Mouse (Mus musculus) kidney, postnatal 36 days (tissue): ENCODE data around the gene Stard13.

Source experiments
- DNase-seq, 2 experiments: peaks; one replicate each; pipeline ENCODE4 v3.0.0; 2021 to 2022; ENCODE audit warnings: mixed read lengths in 2 of 2

Gene Stard13

DNA sequence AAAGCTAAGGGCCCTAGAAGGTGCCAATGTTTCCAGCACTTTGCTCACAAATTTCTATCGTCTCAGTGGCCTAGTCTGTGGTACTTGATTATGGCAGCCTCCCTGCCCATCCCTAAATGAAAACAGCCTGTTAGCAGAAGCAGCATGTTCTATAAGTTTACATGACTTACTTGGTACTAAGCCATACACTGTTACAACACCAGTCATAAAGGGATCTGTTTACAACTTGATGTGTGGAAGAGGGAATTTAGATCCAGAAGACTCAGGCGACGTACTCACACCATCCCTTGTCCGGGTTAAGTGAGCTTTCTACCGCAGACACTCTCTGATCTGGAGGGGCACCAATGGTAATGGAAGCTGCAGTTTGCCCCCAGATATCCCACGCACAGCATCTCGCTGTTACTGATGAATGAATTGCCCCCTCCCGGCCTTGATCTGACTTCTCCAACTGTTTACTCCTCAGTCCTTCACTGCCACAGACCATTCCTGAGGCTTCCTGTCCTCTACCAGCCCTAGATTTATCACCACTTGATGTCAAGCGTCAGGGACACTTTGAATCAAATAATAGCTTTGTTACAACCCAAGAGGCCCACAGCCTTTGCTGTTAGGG is 53.4 kb downstream of the Stard13 start:
- no peak for DNase-seq

DNA sequence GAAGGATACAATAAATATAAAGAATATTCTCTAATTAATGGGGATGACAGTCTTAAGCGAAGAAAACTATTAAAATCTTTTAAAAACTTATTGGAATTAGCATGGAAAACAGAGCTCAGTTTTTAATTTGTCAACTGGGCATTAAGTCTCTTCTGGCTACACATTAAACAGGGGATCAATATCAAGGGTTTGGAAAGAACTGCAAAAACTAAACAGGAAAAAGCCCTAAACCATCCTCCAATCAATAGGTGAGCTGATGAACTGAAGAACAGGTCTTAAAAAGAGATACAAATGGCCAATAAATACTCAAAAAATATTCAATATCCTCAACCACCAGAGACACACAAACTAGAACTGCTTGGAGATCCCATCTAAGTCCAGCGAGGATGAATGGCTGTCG is 56.5 kb downstream of the Stard13 start:
- no peak for DNase-seq

DNA sequence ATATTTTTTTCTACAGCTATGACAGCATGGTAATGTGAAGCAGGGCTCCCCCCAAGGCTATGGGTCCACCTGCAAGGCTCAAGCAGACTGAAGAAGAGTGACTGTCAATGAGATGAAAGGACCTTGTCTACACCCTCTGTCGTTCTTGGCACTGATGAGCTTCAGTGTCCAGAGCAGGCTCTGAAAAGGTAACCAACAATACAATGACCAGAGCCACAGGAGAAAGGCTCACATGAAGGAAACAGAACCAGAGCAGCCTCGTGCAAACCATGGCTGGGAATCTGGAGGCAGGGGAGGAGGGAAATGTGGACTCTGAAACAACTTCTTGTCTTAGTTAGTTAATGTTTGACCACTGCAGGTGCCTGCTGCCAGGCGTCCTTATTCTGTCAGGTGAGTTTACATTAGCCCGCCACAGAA is 57.7 kb downstream of the Stard13 start:
- DNase-seq, result peak; percentile 74 to 81

DNA sequence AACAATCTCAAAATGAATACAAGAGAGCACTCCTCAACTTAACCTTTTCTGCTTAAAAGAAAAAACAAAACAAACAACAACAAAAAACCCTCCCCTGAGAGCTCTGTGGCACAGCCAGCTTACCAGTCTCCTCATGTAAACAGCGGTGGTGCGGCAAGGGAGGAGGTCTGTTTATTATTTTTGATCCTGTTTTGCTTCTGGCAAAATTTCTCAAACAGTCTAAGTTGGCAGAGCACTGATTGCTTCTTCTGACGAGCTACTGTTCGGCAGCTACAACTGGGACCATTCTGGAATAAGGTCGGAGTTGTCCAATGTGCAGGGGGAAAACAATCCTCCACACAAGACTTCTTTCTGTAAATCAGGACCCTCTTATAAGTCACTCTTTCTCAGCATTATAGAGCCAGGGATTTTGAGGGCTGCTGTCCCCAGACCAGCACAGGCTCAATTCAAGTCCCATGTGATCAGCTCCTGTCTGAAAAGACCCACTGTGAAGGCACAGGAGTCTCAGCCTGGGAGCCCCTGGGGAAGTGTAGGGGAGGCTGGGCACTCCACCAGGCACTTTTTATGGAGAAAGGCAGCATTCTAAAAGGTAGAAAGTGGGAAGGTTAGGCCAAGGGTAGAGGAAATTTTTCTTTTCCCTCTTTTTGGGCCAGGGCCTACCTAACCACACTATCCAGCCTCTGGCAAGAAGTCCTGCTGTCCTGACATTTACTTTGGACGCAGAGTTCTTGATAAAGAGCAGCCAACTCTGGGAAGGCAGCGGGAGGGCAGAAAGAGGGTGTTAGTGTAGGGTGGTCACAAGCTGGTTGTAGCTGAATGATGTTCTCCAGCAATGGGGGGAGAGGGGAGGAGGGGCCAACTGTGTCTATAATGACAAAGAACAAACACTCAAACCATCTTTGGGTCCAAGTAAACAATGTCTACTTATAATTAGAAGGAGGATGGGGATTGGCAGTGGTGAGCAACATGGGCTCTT is 58.9 kb downstream of the Stard13 start:
- DNase-seq, result no peak

DNA sequence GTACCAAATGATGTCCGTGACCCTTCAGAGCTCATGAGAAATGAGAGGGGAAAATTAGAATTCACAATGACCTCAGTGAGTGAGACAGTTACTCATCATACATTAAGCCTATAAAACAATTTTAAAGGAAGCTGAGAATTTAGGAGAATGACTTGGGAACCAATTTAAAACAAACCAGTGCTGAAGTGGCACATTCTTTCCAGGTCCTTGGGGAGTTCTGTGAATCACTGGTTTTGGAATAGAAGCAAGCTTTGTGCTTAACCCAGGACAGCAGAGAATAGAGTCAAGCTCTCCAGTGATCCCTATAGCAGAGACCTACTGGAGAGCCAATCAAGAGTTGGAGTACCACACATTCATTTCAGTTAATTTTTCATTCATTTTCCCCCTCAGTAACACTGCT is 59.9 kb downstream of the Stard13 start:
- no peak for DNase-seq

DNA sequence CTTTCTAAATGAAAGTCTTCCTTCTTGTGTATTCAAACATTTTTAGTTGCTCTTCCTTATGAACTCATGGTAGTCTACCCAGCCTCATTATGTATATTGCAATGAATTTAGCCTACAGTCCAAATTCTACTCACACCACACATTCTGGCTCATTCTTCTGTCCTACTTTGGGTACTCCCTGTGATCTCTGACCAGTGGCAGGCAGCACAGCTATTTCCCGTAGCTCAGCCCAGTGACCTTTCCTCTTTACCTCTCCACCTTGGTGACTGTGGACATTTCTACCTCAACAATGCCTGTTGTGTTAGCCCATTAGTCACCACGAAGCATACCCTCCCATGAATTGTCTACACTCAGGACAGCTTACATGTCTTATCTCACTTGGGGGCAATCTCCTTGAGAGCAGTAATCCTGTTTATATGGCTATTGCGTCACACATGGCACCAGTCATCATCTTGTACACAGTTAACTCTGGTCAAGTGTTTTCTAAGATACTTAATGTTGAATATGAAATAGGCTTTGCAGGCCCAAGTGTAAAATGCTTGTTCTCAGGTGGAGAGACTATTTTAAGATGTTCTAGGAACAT is 63.4 kb downstream of the Stard13 start:
- peak in 1 of 2 experiments; percentile 34 for DNase-seq

DNA sequence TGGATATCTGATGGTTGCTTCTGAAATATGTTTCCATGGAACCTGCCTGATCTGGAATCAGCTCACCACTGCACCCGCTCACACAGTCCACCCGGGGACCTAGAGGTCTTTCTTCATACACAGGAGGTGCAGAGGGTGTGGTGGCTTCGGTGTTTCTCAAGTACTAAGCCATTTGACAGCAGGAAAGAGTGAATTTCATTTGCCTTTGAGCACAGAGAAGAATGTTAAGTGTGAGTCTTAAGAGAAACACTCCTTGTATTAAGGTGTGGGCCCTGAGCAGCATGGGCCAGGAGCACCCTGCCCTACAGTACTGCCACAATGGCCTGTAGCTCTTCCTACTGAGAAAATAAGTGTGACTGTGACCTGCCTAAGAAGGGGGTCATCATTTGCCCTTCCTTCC is 65.4 kb downstream of the Stard13 start:
- no peak for DNase-seq

DNA sequence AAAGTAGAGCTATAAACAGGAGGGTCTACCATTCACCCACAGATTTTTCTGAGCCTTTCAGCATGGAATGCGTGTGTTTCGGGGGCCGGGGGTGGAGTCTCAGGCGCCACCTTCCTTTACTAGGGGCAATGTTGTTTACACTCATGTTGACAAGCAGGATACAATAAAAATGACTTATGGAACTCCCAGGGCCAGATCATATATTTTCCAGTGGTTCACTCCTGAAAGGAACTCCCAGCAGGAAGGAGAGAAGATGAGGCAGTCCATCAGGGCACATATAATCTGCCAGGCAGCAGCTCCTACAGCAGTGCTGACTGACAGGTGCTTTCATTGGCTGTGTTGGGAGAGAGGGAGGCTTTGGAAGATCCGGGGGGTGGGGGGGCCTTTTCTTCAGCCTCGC is 66.0 kb downstream of the Stard13 start:
- DNase-seq, result no peak

DNA sequence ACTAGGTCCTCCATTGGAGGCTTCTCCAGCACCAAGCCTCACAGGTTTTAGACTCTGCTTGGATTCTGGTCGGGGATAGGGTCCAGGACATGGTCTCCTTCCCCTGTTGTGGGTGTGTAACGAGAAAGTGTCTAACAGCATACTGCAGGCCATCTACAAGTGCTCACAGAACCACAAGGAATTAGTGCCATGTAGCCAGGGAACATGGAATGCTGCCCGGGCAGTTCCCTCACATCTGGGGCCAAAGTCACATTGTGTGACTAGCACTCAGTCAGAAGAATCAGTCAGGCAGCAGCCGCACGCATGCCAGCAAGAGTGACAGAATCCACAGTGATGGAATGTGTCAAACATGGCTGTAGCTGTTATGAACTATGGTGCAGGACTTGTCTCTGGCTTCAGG is 67.4 kb downstream of the Stard13 start:
- peak; percentile 67 to 81 for DNase-seq

DNA sequence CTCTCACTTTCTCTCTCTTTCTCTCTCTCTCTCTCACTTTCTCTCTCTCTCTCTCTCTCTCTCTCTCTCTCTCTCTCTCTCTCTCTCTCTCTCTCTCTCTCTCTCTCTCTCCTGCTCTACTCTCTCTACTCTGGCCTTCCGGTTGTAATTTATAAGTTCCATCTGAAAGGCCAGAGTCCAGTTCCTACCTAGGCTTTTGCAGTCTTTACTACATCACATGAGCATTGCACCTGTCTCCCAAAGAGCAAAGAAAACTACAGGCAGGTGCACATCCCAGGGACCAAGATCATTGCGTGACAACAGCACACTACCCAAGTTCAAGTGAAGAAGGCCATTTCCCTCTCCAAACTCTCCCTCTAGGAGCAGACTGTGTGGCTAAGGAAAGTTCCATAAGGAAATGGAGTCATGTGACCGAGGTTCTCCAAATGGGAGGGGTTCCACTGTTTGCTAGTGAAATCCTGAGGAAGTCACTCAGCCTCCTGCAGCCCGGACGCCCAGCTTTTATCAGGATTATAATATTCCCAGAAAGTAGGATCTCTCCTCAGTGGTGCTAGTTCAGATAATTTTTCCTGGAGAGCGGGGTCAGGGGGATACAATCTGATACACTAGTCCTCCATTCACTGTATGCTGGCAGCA is 68.1 kb downstream of the Stard13 start:
- DNase-seq, result no peak

DNA sequence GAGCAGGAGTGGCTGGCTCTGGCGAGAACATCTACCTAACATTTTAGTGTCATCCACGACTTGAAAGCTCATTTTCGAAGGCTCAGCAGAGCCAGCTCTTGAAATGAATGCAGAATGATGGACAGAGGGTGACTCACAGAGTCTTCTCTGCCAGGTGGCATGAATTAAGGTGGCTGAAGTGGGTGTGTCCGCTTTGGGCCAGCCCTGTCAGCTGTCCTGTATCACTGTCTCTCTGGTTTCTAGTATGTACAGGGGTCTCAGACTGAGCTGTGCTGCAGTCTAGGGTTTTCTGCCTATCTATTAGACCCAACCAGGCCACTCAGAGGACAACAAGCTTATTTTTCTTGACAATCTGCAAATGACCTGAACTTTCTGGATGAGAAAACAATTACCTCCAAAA is 68.8 kb downstream of the Stard13 start:
- no peak for DNase-seq

DNA sequence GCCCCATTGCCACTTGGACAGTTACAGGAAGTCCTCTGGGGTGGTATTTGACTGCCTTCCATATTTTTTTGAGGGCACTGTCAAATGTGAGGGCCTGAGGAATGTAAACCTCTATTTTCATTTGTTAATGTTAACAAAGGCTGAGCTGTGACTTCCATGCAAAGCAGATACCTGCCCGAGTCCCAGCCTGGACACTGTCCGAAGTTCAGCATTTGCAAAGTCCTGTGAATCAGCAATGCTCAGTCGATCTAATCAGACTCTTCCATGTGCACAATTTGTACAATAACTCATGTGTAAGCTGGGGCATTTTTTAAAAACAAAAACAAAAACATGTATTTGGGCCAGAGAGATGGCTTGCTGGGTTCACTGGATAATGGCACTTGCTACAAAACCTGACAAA is 71.0 kb downstream of the Stard13 start:
- peak; percentile 41 to 54 for DNase-seq

DNA sequence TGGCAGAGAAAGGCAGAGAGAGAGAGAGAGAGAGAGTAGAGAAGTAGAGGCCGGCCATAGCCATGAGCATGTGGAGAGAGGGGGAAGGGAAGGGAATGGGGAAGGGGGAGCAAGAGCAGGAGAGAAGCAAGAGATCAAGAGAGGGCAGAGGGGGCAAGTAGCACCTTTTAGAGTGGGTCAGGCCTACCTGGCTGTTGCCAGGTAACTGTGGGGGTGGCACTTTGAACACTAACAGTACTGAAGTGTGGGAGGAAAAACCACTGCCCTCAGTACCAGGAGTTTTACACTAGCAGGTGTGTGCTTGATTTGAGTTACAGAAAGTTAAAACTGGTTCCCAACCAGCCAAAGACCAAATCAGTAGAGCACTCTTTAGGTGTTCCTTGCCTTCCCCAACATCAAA is 78.4 kb downstream of the Stard13 start:
- DNase-seq, result no peak

DNA sequence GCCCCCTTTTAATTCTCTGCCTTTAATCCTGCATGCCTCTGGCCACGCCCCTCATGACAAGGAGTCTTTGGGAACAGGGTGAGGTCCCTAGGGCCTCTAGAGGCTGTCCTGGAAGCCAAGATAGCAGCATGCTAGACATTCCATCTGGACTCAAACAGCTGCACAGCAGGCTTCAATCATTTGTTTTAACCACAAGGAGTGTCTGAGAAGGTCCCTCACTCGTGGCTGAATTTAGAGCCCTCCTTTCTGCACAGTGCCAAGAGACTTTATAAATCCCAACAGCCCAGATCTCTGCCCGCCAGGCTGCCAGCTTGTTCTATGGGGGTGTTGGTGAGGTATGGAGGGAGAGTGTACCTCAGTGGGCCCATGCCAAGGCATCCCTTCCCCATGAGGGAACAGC is 78.9 kb downstream of the Stard13 start:
- DNase-seq, result peak; percentile 44 to 52

DNA sequence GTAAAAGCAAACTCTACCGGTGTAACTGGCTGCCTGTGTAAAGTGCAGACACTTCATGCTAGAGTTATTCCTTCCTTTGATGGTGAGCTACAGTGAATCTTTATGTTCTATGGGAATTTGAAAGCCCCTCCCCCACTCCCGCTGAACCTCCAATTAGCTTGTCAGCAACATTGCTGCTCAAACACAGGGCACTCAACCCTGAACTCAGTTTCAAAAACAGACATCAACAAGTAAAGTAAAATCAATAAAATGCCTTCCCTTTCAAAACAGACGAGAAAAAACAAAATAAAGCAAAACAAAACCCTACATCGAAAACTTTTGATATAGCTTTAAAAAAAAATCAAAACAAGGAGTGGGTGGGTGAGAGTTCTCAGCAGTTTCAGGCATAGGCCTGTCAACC is 79.6 kb downstream of the Stard13 start:
- no peak for DNase-seq

DNA sequence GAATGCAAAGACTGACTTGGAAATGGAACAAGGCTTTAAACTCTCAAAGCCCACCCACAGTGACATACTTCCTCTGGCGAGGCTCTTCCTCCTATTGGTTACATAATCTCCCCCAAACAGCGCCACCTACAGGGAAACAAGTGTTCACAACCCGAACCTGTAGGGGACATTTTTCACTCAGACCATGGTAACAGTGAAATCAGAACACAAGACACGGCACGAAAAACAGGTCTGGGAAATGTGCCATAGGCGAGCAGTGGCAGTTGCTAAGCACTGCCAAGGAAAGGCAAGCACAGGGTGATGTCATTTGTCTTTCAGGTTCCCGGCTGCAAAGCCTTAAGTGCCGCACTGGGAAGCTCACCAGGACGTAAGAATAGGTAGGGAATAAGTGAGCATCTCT is 82.1 kb downstream of the Stard13 start:
- no peak for DNase-seq

DNA sequence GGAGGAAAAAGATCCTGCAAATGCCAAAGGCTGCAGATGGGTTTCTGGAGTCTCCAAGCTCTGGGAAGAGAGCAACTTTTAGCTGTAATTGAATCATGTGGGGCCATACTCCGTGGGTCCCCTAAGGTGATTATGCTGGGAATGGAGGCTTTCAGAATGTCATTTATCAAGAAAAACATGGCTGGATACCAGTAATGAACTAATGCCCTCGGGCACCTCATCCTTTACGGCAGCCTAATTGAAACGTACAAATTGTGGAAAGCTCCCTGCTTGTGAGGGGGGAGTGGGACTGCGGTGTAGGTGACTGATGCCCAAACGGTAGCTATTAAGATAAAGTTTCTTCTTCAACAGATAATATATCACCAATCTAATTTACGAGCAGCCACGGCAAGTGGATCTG is 84.1 kb downstream of the Stard13 start:
- no peak for DNase-seq

DNA sequence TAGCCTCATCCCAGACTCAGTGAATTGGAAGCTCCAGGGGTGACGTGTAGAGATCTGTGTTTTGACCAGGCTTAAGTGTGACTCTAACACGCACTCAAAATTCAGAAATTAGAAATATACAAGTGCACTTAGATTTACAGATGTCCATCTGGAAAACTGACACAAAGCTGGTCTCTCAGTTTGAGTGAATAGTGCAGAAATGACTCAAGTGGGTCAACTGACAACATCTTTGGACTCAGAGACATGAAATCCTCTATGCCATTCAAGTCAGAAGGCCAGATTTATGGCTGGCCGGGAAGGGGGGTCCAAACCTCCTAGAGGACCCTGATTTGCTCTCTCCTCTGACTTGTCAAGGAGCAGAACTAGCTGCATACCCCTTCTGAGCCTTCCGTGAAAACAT is 85.6 kb downstream of the Stard13 start:
- no peak for DNase-seq

DNA sequence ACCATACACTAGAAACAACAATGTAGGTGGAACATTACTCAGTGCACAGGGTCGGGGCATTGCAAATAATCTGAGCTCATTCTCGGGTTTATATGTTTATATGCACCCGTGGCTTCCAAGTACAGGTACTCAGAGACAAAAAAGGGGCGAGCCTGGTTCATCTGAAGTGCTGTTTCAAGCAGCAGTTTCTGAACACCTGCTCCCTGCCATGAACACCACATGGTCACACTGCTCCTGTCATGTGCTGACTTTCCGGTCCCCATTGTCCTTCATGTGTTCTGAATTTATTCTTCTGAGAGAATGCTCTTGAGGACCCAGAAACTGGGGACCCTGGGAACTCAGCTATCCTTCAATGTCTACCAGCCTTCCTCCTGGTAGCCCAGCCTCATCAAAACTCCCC is 87.8 kb downstream of the Stard13 start:
- no peak for DNase-seq

DNA sequence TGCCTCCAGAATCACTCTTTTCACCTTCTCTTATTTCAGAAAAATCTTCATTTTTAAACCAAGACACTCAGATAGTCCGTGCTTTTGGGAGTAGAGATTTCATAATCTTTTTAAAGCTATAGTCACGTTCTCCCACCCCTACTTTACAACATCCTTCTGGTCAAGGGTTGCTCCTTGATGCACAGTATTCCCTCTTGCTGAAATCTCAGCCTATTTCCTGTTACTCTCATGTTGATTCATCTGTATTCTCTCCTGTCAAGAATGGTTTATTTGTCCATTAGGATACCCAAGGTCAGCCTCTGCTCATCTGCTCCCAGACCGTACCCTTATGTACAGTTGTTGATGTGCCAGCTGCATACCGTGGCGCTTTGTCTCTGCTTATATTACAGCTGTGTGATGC is 89.7 kb downstream of the Stard13 start:
- DNase-seq, result no peak

DNA sequence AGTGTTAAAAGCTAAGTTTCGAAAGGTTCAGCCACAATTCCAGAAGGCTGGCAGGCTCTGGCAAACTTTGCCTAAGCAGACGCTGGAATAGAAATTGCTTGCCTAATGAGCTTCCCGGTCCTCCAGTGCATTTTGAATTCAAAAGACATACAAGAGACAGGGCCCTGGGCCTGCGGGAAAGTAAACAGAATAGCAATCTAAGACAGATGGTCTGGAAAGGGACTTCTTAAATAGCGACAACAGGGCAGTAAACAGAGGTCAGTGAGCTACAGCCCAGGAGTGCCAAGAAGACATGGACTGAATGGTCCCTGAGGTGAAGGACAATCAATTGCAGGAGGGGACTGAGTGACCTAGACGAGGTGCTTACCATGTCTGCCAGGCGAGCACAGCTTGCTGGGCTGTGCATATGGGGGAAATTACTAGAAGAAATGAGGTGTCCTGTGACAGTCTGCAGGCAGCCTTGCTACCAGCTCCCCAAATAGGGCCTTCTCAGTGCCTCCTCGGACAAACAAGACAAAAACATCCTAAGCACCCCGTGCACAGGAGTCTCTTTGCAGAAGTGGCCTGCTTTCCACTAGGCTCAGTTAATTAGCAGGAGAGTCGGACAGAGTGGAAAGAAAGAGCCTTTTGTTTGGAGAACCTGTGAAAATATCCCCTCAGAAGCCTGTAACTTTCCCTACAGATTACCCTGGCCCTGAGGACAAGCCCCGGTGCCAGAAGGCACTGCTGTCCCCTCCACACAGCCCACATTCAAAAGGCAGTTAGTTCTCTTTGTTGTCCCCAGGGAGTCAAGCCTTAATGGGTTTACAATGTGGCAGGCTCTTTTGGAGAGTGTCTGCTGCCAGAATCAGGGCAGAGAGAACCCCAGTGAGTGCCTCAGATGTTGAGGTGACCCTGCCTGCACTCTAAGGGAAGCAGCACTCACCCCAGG is 90.7 kb downstream of the Stard13 start:
- DNase-seq, result peak in 1 of 2 experiments; percentile 36

DNA sequence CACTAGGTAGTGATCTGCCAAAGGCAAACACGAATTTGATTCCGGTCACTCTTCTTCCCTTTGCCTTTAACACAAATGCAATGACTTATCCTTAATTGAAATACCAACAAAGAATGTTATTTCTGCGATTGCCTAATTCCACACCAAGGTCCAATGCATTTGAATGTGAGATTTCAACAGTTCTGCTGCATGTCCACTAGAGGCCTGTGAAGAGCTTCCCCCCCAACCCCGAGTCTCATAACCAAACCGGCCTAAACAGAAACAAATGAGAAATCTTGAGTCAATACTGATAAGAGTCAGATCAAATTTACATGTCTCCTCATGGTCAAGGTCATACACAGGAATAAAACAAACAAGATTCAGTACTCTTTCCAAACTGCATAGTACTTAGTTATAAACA is 91.4 kb downstream of the Stard13 start:
- peak; percentile 68 to 76 for DNase-seq
